Comparison of ENCODE assay signal across 13 mouse cellular contexts in genomic region chr3:101667186-101667585, GRCm38 (mm10).
DNase-seq lines count a peak whose midpoint lies in the region; ATAC-seq lines count a peak whose summit lies in the region.
"Had no signal": no experiment of that assay in that cellular context is flagged by ENCODE, and none has a peak within 500 bp of the region (broad histone marks: within the 10 kb centered on the region; RNA-seq: fewer than 3 reads in every experiment).

No protein-coding gene starts in this region.

- intact Hi-C loops in left cerebral cortex, postnatal 10 days (cut with DNase I), result no loop called here

- peak; percentile 95 for ATAC-seq in embryonic facial prominence, embryonic 14.5 days (ENCODE audit: low read depth)
- peak; percentile 95 for ATAC-seq in intestine, embryonic 15.5 days
- no peak for ATAC-seq in midbrain, embryonic 11.5 days (ENCODE audit: low FRiP score)

- 47% methylated on average over 4 of the region's 4 CpGs for WGBS in embryonic facial prominence, embryonic 14.5 days
- WGBS in intestine, embryonic 15.5 days, result 36% methylated on average over 4 of the region's 4 CpGs
- 17% methylated on average over 4 of the region's 4 CpGs for WGBS in large intestine, adult 2 months
- WGBS in midbrain, embryonic 11.5 days, result 43% methylated on average over 4 of the region's 4 CpGs

- peak; percentile 93 for DNase-seq in embryonic facial prominence, embryonic 14.5 days (ENCODE audit: low spot score)
- peak; percentile 94 for DNase-seq in large intestine, adult 2 months (ENCODE audit: low read depth, low spot score)
- DNase-seq in midbrain, embryonic 11.5 days (ENCODE audit: low spot score, missing footprints), result peak; percentile 80
- DNase-seq in spleen, postnatal 14 days (ENCODE audit: low spot score in 2 of 2), result no peak
- no peak for DNase-seq in spleen, adult 12 weeks (ENCODE audit: low spot score)
- no peak for DNase-seq in left cerebral cortex, postnatal 10 days (ENCODE audit: extremely low spot score in 1 of 2, low spot score in 2 of 2)
- DNase-seq: adrenal gland, adult 2 months; cerebellum, adult 8-10 months; forebrain, postnatal 0 days; layer of hippocampus, postnatal 36 days; thymus, adult 2 months had no signal

- H3K4me2 ChIP-seq in embryonic facial prominence, embryonic 14.5 days (ENCODE audit: low read depth, low read length), result peak overlapping the region; percentile 24; the same call in 1 of the 2 replicates
- peak overlapping the region; percentile 45 for H3K4me2 ChIP-seq in intestine, embryonic 15.5 days (replicated peaks)
- H3K4me2 ChIP-seq in midbrain, embryonic 11.5 days, result no peak overlapping the region

- no peaks in the 10 kb centered on the region for H3K27me3 ChIP-seq in embryonic facial prominence, embryonic 14.5 days (replicated peaks; ENCODE audit: control insufficient read depth, insufficient read depth, low read length)
- no peaks in the 10 kb centered on the region for H3K27me3 ChIP-seq in intestine, embryonic 15.5 days (replicated peaks)
- H3K27me3 ChIP-seq in midbrain, embryonic 11.5 days (ENCODE audit: control insufficient read depth, insufficient read depth, low read length), result no peaks in the 10 kb centered on the region

- peak overlapping the region; percentile 88 for H3K27ac ChIP-seq in embryonic facial prominence, embryonic 14.5 days (replicated peaks; ENCODE audit: low read depth, low read length)
- peak overlapping the region; percentile 92 for H3K27ac ChIP-seq in intestine, embryonic 15.5 days
- no peak overlapping the region for H3K27ac ChIP-seq in midbrain, embryonic 11.5 days (ENCODE audit: low read depth, low read length)

- H3K4me3 ChIP-seq in embryonic facial prominence, embryonic 14.5 days (ENCODE audit: low read depth, low read length), result no peak overlapping the region
- H3K4me3 ChIP-seq in intestine, embryonic 15.5 days (replicated peaks), result no peak overlapping the region
- H3K4me3 ChIP-seq in midbrain, embryonic 11.5 days (ENCODE audit: low read depth, low read length), result no peak overlapping the region

- H3K4me1 ChIP-seq in embryonic facial prominence, embryonic 14.5 days (ENCODE audit: control insufficient read depth, insufficient read depth, low read length), result peaks cover 7% of the 10 kb centered on the region; the same call in 1 of the 2 replicates
- peaks cover 16% of the 10 kb centered on the region for H3K4me1 ChIP-seq in intestine, embryonic 15.5 days (replicated peaks)
- H3K4me1 ChIP-seq in midbrain, embryonic 11.5 days (ENCODE audit: control insufficient read depth, insufficient read depth, low read length), result peaks cover 5% of the 10 kb centered on the region; the same call in 1 of the 2 replicates

- H3K9me3 ChIP-seq in embryonic facial prominence, embryonic 14.5 days (ENCODE audit: control insufficient read depth, low read length), result no peaks in the 10 kb centered on the region
- H3K9me3 ChIP-seq in intestine, embryonic 15.5 days, result no peaks in the 10 kb centered on the region
- no peaks in the 10 kb centered on the region for H3K9me3 ChIP-seq in midbrain, embryonic 11.5 days (ENCODE audit: control insufficient read depth, low read length)
- H3K9me3 ChIP-seq: G1E had no signal

- H3K36me3 ChIP-seq in embryonic facial prominence, embryonic 14.5 days (ENCODE audit: control insufficient read depth, insufficient read depth, low read length), result no peaks in the 10 kb centered on the region
- H3K36me3 ChIP-seq in intestine, embryonic 15.5 days, result no peaks in the 10 kb centered on the region
- no peaks in the 10 kb centered on the region for H3K36me3 ChIP-seq in midbrain, embryonic 11.5 days (ENCODE audit: control insufficient read depth, insufficient read depth, low read length)
- H3K36me3 ChIP-seq: G1E had no signal

- no peak overlapping the region for H3K9ac ChIP-seq in embryonic facial prominence, embryonic 14.5 days (ENCODE audit: low read depth, low read length)
- H3K9ac ChIP-seq in intestine, embryonic 15.5 days, result no peak overlapping the region
- H3K9ac ChIP-seq in midbrain, embryonic 11.5 days (ENCODE audit: low read length), result no peak overlapping the region
- H3K9ac ChIP-seq: forebrain, postnatal 0 days had no signal

Comparison
In these comparisons a context has a peak if more than half of its experiments do, and no peak if none do; other contexts are left out.
1. DNase-seq: peak in embryonic facial prominence, embryonic 14.5 days (single experiment), large intestine, adult 2 months (single experiment) and midbrain, embryonic 11.5 days (single experiment); none in spleen, postnatal 14 days (0 of 2), spleen, adult 12 weeks (single experiment) and left cerebral cortex, postnatal 10 days (0 of 2).